In genomic region chr16:84653873-84654272, GRCm38 (mm10) we compare ENCODE assay signal across 23 mouse cellular contexts.
"Had no signal": no experiment of that assay in that cellular context is flagged by ENCODE, and none has a peak within 500 bp of the region (broad histone marks: within the 10 kb centered on the region; RNA-seq: fewer than 3 reads in every experiment).

No protein-coding gene starts in this region.

- H3K4me3 ChIP-seq: layer of hippocampus, adult 2 months; left cerebral cortex, adult 2 months; limb, embryonic 12.5 days; liver, embryonic 12.5 days; liver, embryonic 15.5 days; lung, embryonic 15.5 days; megakaryocyte, embryonic 14.5 days; midbrain, embryonic 10.5 days; midbrain, embryonic 13.5 days; myocyte; neural tube, embryonic 13.5 days; stomach, embryonic 15.5 days had no signal

- H3K36me3 ChIP-seq: limb, embryonic 12.5 days; liver, embryonic 12.5 days; liver, embryonic 15.5 days; lung, embryonic 15.5 days; midbrain, embryonic 10.5 days; midbrain, embryonic 13.5 days; neural tube, embryonic 13.5 days; stomach, embryonic 15.5 days had no signal

- H3K27me3 ChIP-seq: limb, embryonic 12.5 days; liver, embryonic 12.5 days; liver, embryonic 15.5 days; lung, embryonic 15.5 days; megakaryocyte, embryonic 14.5 days; midbrain, embryonic 13.5 days; neural tube, embryonic 13.5 days; stomach, embryonic 15.5 days had no signal

- H3K9me3 ChIP-seq: limb, embryonic 12.5 days; liver, embryonic 12.5 days; liver, embryonic 15.5 days; lung, embryonic 15.5 days; megakaryocyte, embryonic 14.5 days; midbrain, embryonic 10.5 days; midbrain, embryonic 13.5 days; neural tube, embryonic 13.5 days; stomach, embryonic 15.5 days had no signal

- H3K4me1 ChIP-seq: limb, embryonic 12.5 days; liver, embryonic 12.5 days; liver, embryonic 15.5 days; lung, embryonic 15.5 days; megakaryocyte, embryonic 14.5 days; midbrain, embryonic 10.5 days; midbrain, embryonic 13.5 days; neural tube, embryonic 13.5 days; stomach, embryonic 15.5 days had no signal

- H3K27ac ChIP-seq: layer of hippocampus, adult 2 months; left cerebral cortex, adult 2 months; limb, embryonic 12.5 days; liver, embryonic 12.5 days; liver, embryonic 15.5 days; lung, embryonic 15.5 days; midbrain, embryonic 10.5 days; midbrain, embryonic 13.5 days; neural tube, embryonic 13.5 days; stomach, embryonic 15.5 days had no signal

- ATAC-seq: liver, embryonic 12.5 days; midbrain, embryonic 13.5 days; midbrain, embryonic 16.5 days had no signal

- H3K4me2 ChIP-seq: limb, embryonic 12.5 days; liver, embryonic 12.5 days; liver, embryonic 15.5 days; lung, embryonic 15.5 days; midbrain, embryonic 13.5 days; neural tube, embryonic 13.5 days; stomach, embryonic 15.5 days had no signal

- H3K9ac ChIP-seq: limb, embryonic 12.5 days; liver, embryonic 12.5 days; liver, embryonic 15.5 days; lung, embryonic 15.5 days; midbrain, embryonic 13.5 days; neural tube, embryonic 13.5 days; stomach, embryonic 15.5 days had no signal

- DNase-seq: kidney, adult 18-20 months; kidney, adult 9 months; kidney, postnatal 14 days; layer of hippocampus, adult 9-11 months; layer of hippocampus, postnatal 36 days; liver; lung, adult 18-20 months; lung, postnatal 10 days; lung, postnatal 36 days; thymus, postnatal 25 days had no signal
